ENCODE assay signal across 8 mouse cellular contexts in genomic region chr19:40894071-40894506, GRCm38 (mm10). TPM values are rescaled to one million over a fixed set of nuclear protein-coding genes. Genes with fewer than 3 reads are reported as not detected.
DNase-seq lines count a peak whose midpoint lies in the region; ATAC-seq and TF ChIP-seq lines count a peak whose summit lies in the region.

No protein-coding gene starts in this region.

- peaks cover 3% of the 10 kb centered on the region; the same call in 1 of the 2 replicates for H3K4me1 ChIP-seq in liver, adult 2 months (ENCODE audit: control insufficient read depth, insufficient read depth, low read length)
- H3K4me1 ChIP-seq in embryonic facial prominence, embryonic 14.5 days (ENCODE audit: control insufficient read depth, insufficient read depth, low read length) = 0 out of 2 replicates have a peak, but pooled peaks cover 4% of the 10 kb centered on the region
- H3K4me1 ChIP-seq in intestine, postnatal 0 days (replicated peaks; ENCODE audit: control insufficient read depth, insufficient read depth, low read length) = no peaks in the 10 kb centered on the region; the same call in 1 of the 2 replicates

- no peak; the same call in none of the 2 replicates for ATAC-seq in embryonic facial prominence, embryonic 14.5 days (ENCODE audit: low read depth)
- ATAC-seq in intestine, postnatal 0 days = peak; percentile 48
- ATAC-seq in neutrophil, adult 5-6 weeks (ENCODE audit: extremely low read depth, insufficient number of reproducible peaks, low FRiP score, poor library complexity, severe bottlenecking) = 0 out of 2 replicates have a peak, but pooled peaks have one; percentile 4

- no peak for TF ChIP-seq CTCF in liver, adult 2 months (IDR thresholded peaks at IDR 0.05; ENCODE audit: low read depth, low read length)
- 0 out of 2 replicates have a peak, but pooled peaks have one; percentile 2 for TF ChIP-seq CTCF in intestine, postnatal 0 days (IDR thresholded peaks at IDR 0.05; ENCODE audit: low read depth)

- peak overlapping the region; percentile 83 for H3K4me3 ChIP-seq in liver, adult 2 months (ENCODE audit: insufficient read depth, low read depth, low read length)
- H3K4me3 ChIP-seq in embryonic facial prominence, embryonic 14.5 days (ENCODE audit: low read depth, low read length) = peak overlapping the region; percentile 82
- peak overlapping the region; percentile 86 for H3K4me3 ChIP-seq in intestine, postnatal 0 days (ENCODE audit: low read depth, low read length)

- peaks cover 6% of the 10 kb centered on the region for H3K9me3 ChIP-seq in embryonic facial prominence, embryonic 14.5 days (ENCODE audit: control insufficient read depth, low read length)
- 0 out of 2 replicates have a peak, but pooled peaks cover 5% of the 10 kb centered on the region for H3K9me3 ChIP-seq in intestine, postnatal 0 days (ENCODE audit: control insufficient read depth)

- peak overlapping the region; percentile 60 for H3K9ac ChIP-seq in liver, adult 2 months (ENCODE audit: low read depth, low read length)
- peak overlapping the region; percentile 73 for H3K9ac ChIP-seq in embryonic facial prominence, embryonic 14.5 days (ENCODE audit: low read depth, low read length)
- peak overlapping the region; percentile 73 for H3K9ac ChIP-seq in intestine, postnatal 0 days (ENCODE audit: low read depth, low read length)

- DNase-seq in liver, adult 2 months (ENCODE audit: extremely low read depth, low read depth, low spot score) = no peak
- no peak for DNase-seq in liver
- no peak for DNase-seq in embryonic facial prominence, embryonic 14.5 days (ENCODE audit: low spot score)
- no peak for DNase-seq in left cerebral cortex, postnatal 25 days (ENCODE audit: low spot score in 2 of 2)
- DNase-seq in kidney, postnatal 36 days = no peak
- no peak for DNase-seq in adrenal gland, adult 2 months

- 47% methylated on average over 21 of the region's 21 CpGs for WGBS in liver, adult 2 months
- 51% methylated on average over 19 of the region's 21 CpGs for WGBS in embryonic facial prominence, embryonic 14.5 days
- 52% methylated on average over 21 of the region's 21 CpGs for WGBS in intestine, postnatal 0 days

- H3K27ac ChIP-seq in liver, adult 2 months (replicated peaks; ENCODE audit: insufficient read depth, low read depth, low read length) = peak overlapping the region; percentile 22
- H3K27ac ChIP-seq in embryonic facial prominence, embryonic 14.5 days (replicated peaks; ENCODE audit: low read depth, low read length) = peak overlapping the region; percentile 93
- H3K27ac ChIP-seq in intestine, postnatal 0 days (ENCODE audit: low read depth, low read length) = peak overlapping the region; percentile 85

- H3K4me2 ChIP-seq in embryonic facial prominence, embryonic 14.5 days (ENCODE audit: low read depth, low read length) = peak overlapping the region; percentile 64
- H3K4me2 ChIP-seq in intestine, postnatal 0 days (replicated peaks; ENCODE audit: low read depth) = peak overlapping the region; percentile 76

- no peaks in the 10 kb centered on the region for H3K27me3 ChIP-seq in liver, adult 2 months (ENCODE audit: control insufficient read depth, insufficient read depth, low read length)
- H3K27me3 ChIP-seq in embryonic facial prominence, embryonic 14.5 days (replicated peaks; ENCODE audit: control insufficient read depth, insufficient read depth, low read length) = peaks cover 37% of the 10 kb centered on the region
- H3K27me3 ChIP-seq in intestine, postnatal 0 days (replicated peaks; ENCODE audit: control insufficient read depth, insufficient read depth, low read length) = peaks cover 14% of the 10 kb centered on the region; the same call in 1 of the 2 replicates

- no peaks in the 10 kb centered on the region for H3K79me2 ChIP-seq in liver, adult 2 months (ENCODE audit: control insufficient read depth, insufficient read depth, low read length)

- intact Hi-C loops in left cerebral cortex, postnatal 25 days (cut with DNase I) = loop anchor here (1.0 to 10.0 kb wide), 2 partner anchors 21 to 121 kb away; no protein-coding TSS in a partner anchor

- no peak for TF ChIP-seq POLR2A in liver, adult 2 months (IDR thresholded peaks at IDR 0.05; ENCODE audit: extremely low read depth, insufficient read depth, low read length)

- H3K36me3 ChIP-seq in liver, adult 2 months (ENCODE audit: control insufficient read depth, insufficient read depth, low read length) = no peaks in the 10 kb centered on the region
- H3K36me3 ChIP-seq in embryonic facial prominence, embryonic 14.5 days (ENCODE audit: control insufficient read depth, insufficient read depth, low read length) = 0 out of 2 replicates have a peak, but pooled peaks cover 4% of the 10 kb centered on the region
- no peaks in the 10 kb centered on the region for H3K36me3 ChIP-seq in intestine, postnatal 0 days (ENCODE audit: control insufficient read depth, insufficient read depth)

RNA-seq across cellular contexts. Expression of gene Zfp518a, which starts 0.4 kb away (rescaled TPM):
- 6.7 and 7.0 TPM in 2 replicates for total RNA-seq in liver, adult 2 months (2014; rRNA removed)
- polyA plus RNA-seq in liver, adult 2 months (2012; rRNA removed) = 0.22 and 0.51 TPM in 2 replicates
- 11.2 and 15.8 TPM in 2 replicates for polyA plus RNA-seq in embryonic facial prominence, embryonic 14.5 days (2014; fragmentation: Nextera tagmentation; extraction: Ambion mirVana)
- 10.2 and 11.0 TPM in 2 replicates for polyA plus RNA-seq in intestine, postnatal 0 days (2015; fragmentation: Nextera tagmentation; extraction: Ambion mirVana)
- total RNA-seq in neutrophil, adult 5-6 weeks (2017) = 35.4 and 40.0 TPM in 2 replicates
- total RNA-seq in left cerebral cortex, postnatal 25 days (2021) = 10 to 100 TPM in 1 of 2 experiments, 1 to 10 TPM in 1; 8.7 to 10.4 TPM
- total RNA-seq in adrenal gland, adult 2 months (2021) = 10 to 100 TPM; 11.0 to 12.4 TPM
- polyA plus RNA-seq in adrenal gland, adult 2 months (2012; rRNA removed) = 0.16 and 0.21 TPM in 2 replicates

Comparison
In these comparisons a context has a peak if more than half of its experiments do, and no peak if none do; other contexts are left out.
1. H3K27ac ChIP-seq: peak in every context shown above with its lines; median percentile 93 in embryonic facial prominence, embryonic 14.5 days; 85 in intestine, postnatal 0 days; 22 in liver, adult 2 months.